Mouse (Mus musculus): ENCODE results near the gene Ebf1. TPM values are rescaled to one million over a fixed set of nuclear protein-coding genes. Genes with fewer than 3 reads are reported as not detected.

The Ebf1 gene
- 18.9 TPM in 2 replicates for polyA plus RNA-seq (2012; rRNA removed)

GRCm38 (mm10) chr11:44616788-44617712 lies at the start of gene Ebf1:
Gene Ebf1, plus strand, starts transcription at chr11:44617317.

Other genes with a start within 250 kb of the Ebf1 start
- gene Il12b, start 217.3 kb upstream of the Ebf1 start, polyA plus RNA-seq (2012; rRNA removed) = not detected in 2 replicates
- 53.9 and 61.7 TPM in 2 replicates for gene Ublcp1, start 146.8 kb upstream of the Ebf1 start, polyA plus RNA-seq (2012; rRNA removed)
- 126 and 127 TPM in 2 replicates for gene Rnf145, start 98.4 kb upstream of the Ebf1 start, polyA plus RNA-seq (2012; rRNA removed)

Data from central nervous system, embryonic 18 days (tissue).